Mouse (Mus musculus) G1E (cell line): Measurements from ENCODE around the gene Fxyd5.

ENCODE experiments used
- CTCF ChIP-seq: IDR thresholded peaks from 2 replicates; pipeline ENCODE4 v1.5.1; 2012; ENCODE audit warnings: low read depth, low read length, inconsistent platforms, mixed read lengths
- GATA1 ChIP-seq: IDR thresholded peaks from 2 replicates; pipeline ENCODE4 v1.6.1; 2012; ENCODE audit warnings: borderline replicate concordance, low read length, inconsistent platforms, mixed read lengths
- GATA2 ChIP-seq: IDR thresholded peaks from 2 replicates; pipeline ENCODE4 v1.6.1; 2012; ENCODE audit warnings: low read depth, low read length, inconsistent platforms, borderline replicate concordance
- POLR2AphosphoS5 ChIP-seq: IDR thresholded peaks from 2 replicates; pipeline ENCODE4 v1.6.1; 2012; ENCODE audit warnings: low read depth, low read length, inconsistent platforms; ENCODE audit not compliant: insufficient replicate concordance
- TAL1 ChIP-seq: conservative IDR thresholded peaks from 2 replicates; pipeline ENCODE4 v1.6.1; 2012; ENCODE audit warnings: low read depth, low read length, inconsistent platforms, mixed read lengths

- no peak for TF ChIP-seq CTCF
- TF ChIP-seq TAL1: no peak
- no peak for TF ChIP-seq GATA1
- TF ChIP-seq GATA2: no peak
- no peak for TF ChIP-seq POLR2AphosphoS5
Measured at GRCm38 (mm10) chr7:31082831-31083588, 40.7 kb upstream of the Fxyd5 start.
